Mouse (Mus musculus): ENCODE measurements around the gene Gatd1.

GRCm38 (mm10) chr7:141460391-141461113 lies 46.6 kb upstream of the Gatd1 start, which contains the start of gene Cracr2b:
- TF ChIP-seq CTCF (IDR thresholded peaks at IDR 0.05; ENCODE audit: low read depth) = no peak
- no peak for TF ChIP-seq EP300 (IDR thresholded peaks at IDR 0.05; ENCODE audit: low read depth)
